Mouse (Mus musculus) c-Kit-negative CD71-positive TER-119-positive erythroid progenitor cells, embryonic 14.5 days (primary cell): ENCODE data around the gene Fras1.

Source experiments
- DNase-seq: peaks from one replicate; pipeline ENCODE4 v3.0.0-alpha.2; 2013; ENCODE audit warnings: low read depth, low spot score

Gene Fras1

DNA sequence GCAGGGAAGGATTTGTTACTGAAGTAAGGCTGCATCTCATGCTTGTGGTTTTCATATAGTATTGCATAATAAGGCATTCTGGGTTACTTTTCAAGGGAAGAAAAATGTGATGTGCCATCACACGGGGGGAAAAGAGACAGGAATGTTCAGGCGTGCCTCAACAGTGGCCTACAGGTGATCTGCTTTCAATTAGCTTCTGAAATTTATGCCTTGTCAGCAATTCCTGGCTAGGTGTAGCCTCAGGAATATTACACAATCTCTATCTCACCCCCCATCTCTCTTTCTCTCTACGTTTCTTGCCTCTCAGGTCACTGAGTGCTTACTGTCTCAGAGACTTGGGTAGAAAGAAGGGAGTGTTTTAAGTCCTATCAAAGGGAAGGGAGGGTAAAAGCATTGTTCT lies 204.9 kb downstream of the Fras1 start:
- DNase-seq = no peak

DNA sequence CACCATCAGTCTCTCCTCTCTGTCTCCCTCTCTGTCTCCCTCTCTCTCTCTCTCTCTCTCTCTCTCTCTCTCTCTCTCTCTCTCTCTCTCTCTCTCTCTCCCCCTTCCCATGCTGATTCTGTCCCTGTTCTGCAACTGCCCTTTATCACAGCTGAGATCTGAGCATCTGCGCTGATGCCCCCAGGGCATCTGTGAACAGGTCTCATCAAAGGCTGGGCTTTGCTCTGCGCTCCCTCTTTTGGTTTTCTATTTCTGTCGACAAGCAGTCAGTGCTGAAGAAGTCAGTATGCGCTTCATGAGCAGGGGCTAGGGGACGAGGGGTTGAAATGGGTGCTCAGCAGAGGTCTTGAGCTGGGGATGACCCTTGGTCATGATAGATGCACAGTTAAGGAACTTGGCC lies 206.2 kb downstream of the Fras1 start:
- DNase-seq = no peak

DNA sequence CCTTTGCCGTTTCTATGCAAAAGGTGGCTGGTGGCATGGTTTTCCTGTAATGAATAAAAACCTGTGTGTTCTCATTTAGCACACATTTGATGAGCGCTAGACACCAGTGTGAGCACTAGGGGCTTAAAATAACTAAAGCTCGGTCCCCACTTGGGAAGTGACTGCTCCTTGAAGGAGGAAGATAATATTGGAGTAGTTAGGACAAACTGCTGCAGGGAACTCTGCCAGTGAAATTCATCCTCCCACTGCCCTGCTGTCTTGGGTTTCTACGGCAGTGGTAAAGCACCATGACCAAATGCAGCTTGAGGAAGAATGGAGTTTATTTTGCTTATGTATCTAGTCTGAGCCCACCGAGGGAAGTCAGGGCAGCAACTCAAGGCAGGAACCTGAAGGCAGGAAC lies 211.0 kb downstream of the Fras1 start:
- no peak for DNase-seq

DNA sequence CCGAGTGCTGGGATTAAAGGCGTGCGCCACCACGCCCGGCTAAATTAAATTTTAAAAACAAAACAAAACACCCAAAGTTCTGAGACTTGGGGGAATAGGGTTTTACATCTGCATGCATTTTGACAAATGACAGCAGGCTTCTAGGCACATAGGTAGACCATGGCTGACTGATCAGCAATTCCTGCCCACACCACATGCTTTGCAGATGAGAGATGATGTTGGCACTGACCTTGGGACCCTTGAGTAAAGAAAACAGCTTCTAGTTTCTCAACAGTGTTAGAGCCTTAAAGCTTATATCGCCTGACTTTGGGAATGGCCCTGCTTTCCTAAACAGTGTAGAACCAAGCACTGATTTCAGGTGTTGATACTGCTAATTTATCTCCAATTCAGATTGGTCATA lies 216.9 kb downstream of the Fras1 start:
- DNase-seq = no peak

DNA sequence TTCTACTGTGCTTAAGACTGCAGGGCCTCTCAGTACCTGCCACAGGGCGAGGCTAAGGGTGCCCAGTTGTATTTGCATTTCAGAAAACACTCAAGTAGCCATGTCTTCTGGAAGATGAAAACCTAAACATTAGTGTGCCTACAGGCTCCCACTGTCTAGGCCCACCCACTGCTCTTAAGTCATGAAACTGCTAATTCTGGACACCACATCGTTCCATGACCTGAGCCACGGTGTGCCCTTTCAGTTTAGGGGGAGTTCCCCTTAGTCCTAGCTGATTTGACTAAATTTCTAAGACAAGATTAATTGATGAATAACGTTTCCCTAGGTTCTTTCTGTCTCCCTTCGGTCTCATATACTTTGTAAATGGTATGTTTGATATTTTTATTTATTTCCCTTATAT lies 222.0 kb downstream of the Fras1 start:
- DNase-seq = no peak

DNA sequence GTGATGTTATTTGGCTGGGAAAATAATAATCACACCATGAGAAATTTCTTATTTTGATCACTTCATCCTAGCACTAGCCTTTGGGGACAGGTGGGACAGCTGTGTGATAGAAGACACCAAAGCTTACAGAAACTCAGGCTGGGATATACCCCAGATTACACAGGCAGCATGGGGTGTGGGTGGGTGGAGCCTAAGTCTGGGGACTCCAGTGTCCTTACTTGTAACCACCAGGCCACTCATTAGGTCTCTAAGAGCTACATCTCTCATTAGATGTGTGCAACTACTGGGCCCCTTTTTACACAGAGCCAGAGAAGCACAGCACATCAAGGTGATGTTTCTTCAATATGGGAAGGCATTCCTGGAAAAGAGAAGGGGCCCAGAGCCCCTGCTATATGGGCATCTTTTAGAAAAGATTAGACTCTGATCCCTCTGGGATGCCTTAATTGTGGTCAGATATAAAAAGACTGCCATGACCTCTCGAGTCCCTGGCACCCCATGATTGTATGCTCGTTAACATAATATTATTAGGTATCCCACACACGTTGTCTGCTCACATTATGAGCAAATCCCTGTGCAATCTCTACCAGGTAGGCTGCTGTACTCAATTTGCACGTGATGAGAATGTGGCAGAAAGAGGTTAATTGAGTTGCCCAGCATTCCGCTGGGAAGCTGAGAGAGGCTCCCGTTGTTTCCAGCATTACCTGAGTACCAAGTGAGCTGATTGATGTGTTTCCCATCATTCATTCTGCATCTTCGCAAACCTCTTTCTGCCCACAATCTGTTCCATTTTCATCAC lies 230.4 kb downstream of the Fras1 start:
- DNase-seq = no peak

DNA sequence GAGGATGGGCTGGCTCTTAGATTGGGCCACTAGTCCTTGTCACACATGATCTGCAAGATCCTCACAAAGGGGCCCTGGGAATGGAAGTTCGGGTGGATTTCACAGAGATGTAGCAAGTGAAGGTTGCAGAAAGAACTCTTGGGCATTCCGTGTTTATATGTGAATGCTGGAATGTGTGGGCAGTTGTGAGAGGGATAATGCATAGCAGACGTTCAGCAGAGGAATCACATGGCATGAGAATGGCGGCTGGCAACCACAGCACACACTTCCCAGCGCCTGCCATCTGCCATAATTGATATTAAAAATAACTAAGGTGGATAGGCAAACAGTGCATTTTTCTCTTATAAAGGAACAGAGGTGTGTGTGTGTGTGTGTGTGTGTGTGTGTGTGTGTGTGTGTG lies 234.3 kb downstream of the Fras1 start:
- DNase-seq = no peak

DNA sequence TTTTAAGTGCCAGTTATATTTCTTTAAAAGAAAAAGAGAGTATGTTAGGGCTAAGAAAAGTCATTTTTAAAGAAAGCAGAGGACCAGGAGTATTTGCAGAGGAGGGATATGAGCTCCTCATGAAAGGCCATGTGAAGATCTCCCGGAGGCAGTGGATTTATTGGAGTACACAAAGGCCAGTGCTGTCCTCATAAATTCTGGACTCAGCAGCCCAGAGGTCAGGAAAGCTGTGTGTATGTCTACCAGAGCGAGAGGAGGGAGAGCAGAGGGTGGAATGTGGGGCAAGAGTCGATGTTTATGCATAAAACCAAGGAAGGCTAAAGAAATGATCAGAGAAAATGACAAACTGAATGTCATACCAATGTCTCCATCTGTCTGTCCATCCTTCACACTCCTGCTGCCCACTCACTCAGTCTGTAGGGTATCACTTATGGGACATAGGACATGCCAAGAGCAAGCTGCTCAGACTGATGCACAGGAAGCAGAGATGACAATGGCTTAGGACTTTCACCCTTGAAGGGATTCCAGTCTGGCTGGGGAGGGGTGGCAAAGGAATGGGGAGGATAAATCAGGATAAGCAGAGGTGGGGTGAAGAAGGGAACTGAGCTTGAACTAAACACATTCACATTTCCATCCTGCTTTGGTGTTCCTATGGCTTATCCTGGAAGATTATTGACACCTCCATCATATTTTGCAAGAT lies 235.0 kb downstream of the Fras1 start:
- no peak for DNase-seq

DNA sequence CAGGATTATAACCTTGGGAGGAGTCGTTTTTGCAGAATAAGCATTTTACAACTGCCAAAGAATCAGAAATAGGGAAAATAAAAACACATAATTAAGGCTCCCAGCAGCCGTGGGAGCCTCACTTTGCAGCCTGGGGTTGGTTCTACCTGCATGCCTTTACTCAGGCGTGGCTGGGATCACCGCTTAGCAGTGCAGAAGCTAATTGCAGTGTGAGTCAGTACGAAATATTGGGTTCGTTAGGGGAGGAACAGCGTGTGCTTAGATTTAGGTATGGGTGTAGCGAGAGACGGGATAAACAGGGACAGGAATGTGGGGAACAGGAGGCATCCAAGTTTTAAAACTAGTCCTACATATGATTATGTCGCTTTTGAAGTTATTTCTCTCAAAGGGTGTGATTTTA lies 238.3 kb downstream of the Fras1 start:
- DNase-seq = no peak

DNA sequence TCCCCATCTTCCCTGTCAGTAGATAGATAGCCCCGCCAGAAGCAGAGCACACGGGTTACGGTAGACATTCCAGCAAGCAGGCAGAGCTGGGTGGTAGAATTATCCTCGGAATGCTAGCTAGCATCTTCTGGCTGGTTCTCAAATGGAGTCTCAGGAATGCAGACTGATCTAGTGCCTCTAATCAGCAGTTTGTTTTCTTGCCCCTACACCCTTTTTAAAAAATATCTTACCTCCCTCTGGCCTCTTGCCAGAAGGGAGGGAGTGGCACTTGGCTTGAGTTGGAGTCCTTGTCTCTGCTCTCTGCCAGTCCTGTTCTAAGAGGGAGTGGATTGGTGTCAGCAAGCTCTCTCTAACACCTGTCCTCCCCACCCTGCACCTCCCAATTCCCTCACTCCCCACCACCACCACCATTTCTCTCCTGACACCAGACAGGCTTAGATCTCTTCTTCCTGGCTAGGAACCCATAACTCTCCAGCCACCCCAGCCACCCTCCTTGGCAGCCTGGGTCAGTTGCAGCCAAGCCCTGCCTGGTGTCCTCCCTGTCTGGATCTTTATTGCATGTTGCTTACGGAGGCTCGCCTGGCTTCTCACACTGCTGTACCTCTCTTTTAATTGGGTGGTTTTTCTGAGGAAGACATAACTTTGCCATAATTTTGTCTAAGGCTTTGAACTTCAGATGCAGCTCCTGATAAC lies 243.3 kb downstream of the Fras1 start:
- no peak for DNase-seq

DNA sequence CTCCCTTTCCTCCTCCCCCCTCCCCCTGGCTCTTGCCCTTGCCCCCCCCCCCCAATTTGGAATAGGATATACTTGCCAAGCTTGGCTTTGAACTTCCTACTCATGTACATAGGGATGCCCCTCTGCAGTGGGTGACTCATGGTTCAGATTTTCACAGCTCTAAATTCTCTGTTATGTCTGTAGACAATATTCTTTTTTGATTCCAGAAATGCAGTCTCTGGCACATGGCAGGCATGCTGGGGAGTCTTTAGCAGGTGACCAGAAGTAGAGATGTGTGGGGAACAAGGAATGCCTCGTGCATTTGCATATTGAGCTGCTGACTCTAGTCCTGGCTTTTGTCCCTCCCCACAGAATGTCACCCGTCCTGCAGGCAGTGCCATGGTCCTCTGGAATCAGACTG lies 244.3 kb downstream of the Fras1 start:
- DNase-seq = no peak

DNA sequence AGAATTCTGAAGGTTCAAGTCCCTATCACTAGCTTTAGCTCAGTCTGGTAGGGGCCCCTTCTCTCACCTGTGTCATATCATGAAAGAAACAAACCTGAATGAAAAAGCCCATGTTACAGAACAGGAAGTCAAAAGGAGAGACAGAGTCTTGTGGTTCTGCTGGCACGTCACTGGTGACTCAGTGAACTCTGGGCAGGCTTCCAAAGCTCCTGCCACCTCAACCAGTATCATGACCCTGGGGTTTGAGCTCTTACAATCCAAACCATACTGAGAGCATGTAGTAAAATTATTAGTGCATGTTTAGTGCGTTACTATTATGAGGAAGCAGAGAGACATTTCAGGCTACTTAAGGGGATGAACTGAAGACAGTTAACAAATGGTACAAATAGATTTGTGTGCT lies 246.5 kb downstream of the Fras1 start:
- no peak for DNase-seq

DNA sequence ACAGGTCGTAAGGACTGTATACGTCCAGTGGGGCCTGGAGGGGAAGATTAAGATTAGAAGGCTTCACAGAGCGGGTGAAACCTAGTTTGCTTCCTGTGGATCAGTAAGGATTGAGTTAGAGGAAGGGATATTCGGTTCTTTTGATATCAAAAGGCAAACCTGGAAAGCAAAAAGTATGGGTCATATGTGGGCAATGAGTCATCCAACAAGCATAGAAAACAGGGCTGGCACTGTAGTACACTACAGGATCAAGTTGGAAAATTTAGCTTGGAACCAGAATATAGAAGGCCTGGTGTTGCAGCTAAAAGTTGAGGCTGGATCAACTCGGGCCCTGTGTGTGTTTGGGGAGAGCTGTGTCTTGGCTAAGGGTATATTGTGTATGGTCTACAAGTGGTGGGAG lies 246.9 kb downstream of the Fras1 start:
- DNase-seq = no peak

DNA sequence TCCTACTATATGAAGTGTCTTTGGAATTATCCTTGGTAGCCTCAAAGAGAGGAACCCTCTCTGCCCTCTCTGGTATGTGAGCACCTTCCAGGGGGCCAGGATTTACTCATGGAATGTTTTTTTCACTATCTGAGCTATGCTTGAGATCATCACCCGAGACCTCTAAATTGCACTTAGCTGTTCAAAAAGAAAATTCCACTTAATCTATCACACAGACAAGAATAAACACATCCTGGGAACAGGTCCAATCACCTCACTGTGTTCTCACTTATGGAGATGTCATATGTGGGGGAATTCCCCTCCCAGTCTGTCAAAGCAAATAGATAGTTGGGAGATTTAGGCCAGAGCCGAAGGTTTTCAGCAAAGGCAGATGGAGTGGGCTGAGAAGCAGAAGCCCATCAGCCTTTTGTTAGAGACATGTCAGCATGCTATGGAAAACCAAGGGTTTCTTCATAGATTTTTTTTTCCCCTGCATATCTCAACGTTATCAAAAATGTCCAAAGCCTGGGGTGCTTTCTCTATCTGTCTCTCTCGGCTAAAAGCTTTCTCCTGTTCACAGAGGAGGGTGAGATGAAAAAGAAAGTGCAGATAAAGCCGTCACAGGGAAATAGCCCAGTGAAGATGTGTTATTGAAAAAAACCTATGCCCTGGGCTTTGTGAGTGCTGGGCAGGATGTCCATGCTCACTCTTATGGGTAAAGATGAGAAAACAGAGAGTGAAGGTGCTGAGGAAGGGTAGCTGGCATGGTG lies 249.0 kb downstream of the Fras1 start:
- DNase-seq = no peak

DNA sequence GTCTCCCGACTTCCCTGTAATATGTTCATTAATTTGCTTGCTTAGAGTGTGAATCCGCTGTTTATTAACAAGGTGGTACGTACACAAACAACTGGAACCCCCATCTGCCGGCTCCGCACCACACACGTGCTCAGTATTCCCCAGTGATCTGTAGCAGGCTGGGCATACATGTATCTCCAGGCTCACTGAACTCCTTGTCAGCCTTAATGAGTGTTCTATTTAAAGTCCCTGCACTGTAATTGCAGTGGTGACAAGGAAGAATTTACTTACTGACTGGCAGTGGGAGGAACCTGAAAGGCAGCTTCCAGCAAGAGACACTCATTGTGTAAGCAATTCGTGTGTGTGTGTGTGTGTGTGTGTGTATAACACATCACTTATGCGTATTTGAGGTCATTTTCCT lies 256.1 kb downstream of the Fras1 start:
- no peak for DNase-seq

DNA sequence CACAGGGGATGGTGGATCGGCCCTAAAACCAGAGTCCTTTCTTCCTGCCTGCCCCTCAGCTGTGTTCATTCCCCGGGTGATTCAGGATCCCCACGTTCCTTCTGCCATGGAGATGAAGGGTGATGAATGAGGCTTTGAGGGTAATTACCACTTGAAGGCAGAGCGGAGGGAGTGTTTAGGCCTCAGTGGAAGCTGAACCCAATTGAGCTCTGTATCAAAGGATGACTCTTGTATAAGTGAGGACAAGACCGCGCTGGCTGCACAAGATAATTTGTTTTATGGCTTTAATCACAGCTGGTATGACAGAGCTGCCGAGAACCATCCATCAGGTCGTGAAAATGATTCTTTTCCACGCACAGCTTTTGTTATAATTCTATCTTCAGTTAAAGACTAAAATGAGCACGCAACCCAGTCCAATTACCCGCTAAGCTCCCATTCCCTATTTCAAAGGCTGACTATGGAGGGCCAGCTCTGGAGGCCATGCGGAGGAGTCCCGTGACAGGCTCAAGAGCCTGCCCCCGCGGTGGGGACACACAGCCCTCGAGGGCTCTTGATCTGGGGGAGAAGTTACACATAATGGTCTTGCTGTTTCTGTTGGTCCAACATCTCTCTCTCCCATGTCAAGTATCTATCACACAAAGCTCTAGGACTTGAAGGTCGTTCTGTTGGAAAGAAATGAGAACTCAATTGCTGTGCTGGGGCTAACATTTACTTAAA lies 261.5 kb downstream of the Fras1 start:
- DNase-seq = no peak

DNA sequence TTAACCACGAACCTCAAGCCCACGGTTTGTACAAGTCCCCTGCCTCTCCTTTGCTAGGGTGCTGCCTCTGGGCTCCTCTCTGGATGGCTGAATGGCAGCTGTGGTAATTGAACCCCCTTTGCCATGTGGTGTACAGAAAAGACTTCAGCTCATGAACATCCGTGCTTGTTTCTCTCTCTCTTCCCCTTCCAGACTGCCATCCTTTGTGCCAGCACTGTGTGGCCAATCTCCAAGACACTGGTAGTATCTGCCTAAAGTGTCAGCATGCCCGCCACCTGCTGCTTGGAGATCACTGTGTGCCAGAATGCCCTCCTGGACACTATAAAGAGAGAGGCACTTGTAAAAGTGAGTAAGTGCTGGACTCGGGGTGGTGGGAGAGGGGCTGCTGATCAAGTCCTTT lies 262.1 kb downstream of the Fras1 start:
- DNase-seq = no peak

DNA sequence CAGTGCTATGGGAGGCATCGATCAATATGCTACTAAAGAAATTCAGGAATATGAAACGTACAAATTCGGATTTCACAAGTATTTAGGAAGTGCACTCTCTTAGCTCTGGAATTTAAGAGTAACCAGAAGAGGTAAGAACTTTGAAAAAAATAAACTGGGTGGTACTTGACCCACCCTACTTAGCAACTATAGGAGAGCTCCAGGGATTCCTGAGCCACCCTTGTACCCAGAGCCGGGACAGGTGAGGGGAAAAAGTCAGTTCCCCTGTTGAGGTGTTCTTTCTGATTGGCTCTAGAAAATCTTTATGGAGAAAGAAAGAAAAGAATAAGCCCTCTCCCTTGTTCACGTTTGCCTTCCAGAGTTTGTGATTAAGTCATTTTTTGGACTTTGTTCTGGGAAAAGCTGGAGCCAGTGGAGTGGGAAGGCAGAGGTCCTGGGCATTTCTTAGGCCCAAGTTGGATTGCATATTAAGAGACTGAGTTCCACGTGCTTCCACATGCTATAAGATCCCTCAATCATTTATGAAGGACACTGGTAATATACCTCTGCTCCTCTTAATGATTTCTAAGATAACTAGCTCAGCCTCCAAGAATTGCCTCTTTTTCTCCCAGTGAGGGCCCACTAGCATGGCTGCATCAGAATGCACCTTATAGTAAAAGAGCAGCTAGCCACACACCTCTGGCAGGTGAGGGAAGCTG lies 265.6 kb downstream of the Fras1 start:
- no peak for DNase-seq

DNA sequence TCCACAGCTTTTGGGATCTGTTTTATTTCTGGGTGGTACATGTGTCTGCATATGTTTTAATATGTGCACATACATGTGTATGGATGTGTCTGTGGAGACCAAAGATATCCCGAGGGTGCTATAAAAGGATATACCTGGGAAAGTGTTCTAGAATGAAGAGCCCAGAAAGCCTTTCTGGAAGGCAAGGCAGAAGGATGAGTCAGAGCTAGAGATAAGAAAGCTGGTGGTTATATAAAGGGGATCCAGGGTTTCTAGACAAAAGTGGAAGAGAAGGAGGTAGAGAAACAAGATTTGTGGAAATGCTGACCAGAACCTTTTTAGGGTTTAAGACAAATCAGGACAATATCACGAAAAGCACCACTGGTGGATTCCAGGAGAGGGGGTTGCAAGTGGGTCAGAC lies 267.5 kb downstream of the Fras1 start:
- no peak for DNase-seq

DNA sequence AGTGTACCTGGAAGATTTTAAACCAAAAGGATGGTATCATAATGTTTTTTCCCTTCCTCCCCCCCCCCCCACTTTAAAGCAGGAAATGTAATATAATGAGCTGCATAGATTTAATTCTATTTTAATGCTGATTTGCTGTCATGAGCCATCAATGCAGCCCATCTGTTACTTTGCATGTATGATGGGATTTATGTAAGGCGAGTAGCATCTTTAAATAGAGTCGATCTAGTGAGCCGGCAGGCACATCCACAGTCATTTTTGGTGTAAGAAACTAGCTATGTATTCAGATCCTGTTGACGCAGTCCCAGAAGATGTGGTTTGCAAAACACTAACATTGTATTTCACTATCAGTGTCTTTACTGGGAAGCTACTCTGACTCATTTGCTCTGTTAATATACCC lies 301.9 kb downstream of the Fras1 start:
- no peak for DNase-seq

DNA sequence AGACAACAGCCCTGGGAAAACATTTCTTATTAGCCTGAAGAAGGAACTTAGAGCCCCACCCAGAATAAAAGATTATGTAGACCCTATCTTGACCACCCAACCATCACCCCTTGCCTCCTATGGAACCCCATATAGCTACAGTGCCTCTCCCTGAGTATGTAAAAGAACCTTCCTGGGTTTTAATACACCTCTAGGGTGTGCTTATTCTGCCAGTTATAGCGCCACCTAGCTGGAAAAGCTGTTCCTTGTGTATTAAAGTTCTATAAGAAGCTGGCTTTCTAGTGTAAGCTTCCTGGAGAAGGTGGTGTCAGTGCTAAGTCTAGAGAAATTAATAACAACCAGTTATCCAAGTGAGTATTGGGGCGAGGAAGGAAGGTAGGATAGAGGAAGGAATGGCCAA lies 303.7 kb downstream of the Fras1 start:
- DNase-seq = no peak
